Mouse (Mus musculus): Measurements from ENCODE around the gene Gad1.

Gad1 gene

GRCm38 (mm10) chr2:70565651-70566602 lies 13.1 kb downstream of the Gad1 start:
- DNase-seq: no peak

- DNase-seq: peak; percentile 16
Observed at GRCm38 (mm10) chr2:70566603-70566981, 13.7 kb downstream of the Gad1 start.

GRCm38 (mm10) chr2:70567071-70567681 lies 14.3 kb downstream of the Gad1 start:
- DNase-seq: peak; percentile 48

- DNase-seq: no peak
Observed at GRCm38 (mm10) chr2:70567682-70568077, 14.8 kb downstream of the Gad1 start.

GRCm38 (mm10) chr2:70568198-70568941 lies 15.5 kb downstream of the Gad1 start:
- DNase-seq: no peak

- DNase-seq: peak; percentile 15
Observed at GRCm38 (mm10) chr2:70571698-70572097, 18.8 kb downstream of the Gad1 start.

GRCm38 (mm10) chr2:70572251-70572650 lies 19.4 kb downstream of the Gad1 start:
- no peak for DNase-seq

- no peak for DNase-seq
Observed at GRCm38 (mm10) chr2:70573544-70574210, 20.8 kb downstream of the Gad1 start.

- no peak for DNase-seq
Observed at GRCm38 (mm10) chr2:70588200-70588599, 35.3 kb downstream of the Gad1 start.

- DNase-seq: no peak
Observed at GRCm38 (mm10) chr2:70592432-70592831, 39.6 kb downstream of the Gad1 start.

- DNase-seq: no peak
Observed at GRCm38 (mm10) chr2:70593670-70594069, 40.8 kb downstream of the Gad1 start.

- no peak for DNase-seq
Observed at GRCm38 (mm10) chr2:70595896-70596295, 43.0 kb downstream of the Gad1 start.

- no peak for DNase-seq
Observed at GRCm38 (mm10) chr2:70609769-70610168, 56.9 kb downstream of the Gad1 start.

GRCm38 (mm10) chr2:70614745-70615351 lies 62.0 kb downstream of the Gad1 start:
- DNase-seq: no peak

GRCm38 (mm10) chr2:70616076-70616475 lies 63.2 kb downstream of the Gad1 start:
- no peak for DNase-seq

GRCm38 (mm10) chr2:70616617-70617016 lies 63.7 kb downstream of the Gad1 start:
- DNase-seq: no peak

- DNase-seq: no peak
Observed at GRCm38 (mm10) chr2:70619232-70619835, 66.5 kb downstream of the Gad1 start.

GRCm38 (mm10) chr2:70620225-70620624 lies 67.4 kb downstream of the Gad1 start:
- DNase-seq: peak; percentile 67

GRCm38 (mm10) chr2:70622244-70622643 lies 69.4 kb downstream of the Gad1 start:
- no peak for DNase-seq

- DNase-seq: no peak
Observed at GRCm38 (mm10) chr2:70625761-70626160, 72.9 kb downstream of the Gad1 start.

- DNase-seq: no peak
Observed at GRCm38 (mm10) chr2:70628397-70628796, 75.5 kb downstream of the Gad1 start.

- no peak for DNase-seq
Observed at GRCm38 (mm10) chr2:70629339-70629761, 76.5 kb downstream of the Gad1 start.
